Mouse (Mus musculus) ES-E14 (cell line): ENCODE measurements around the gene Dnajb12. TPM values are rescaled to one million over a fixed set of nuclear protein-coding genes. Genes with fewer than 3 reads are reported as not detected.

Experiments
- DNase-seq: peaks from one replicate; pipeline ENCODE4 v3.0.0-alpha.2; 2013; ENCODE audit warnings: low read depth, low spot score
- H3K27ac ChIP-seq: 2 replicates; pipeline ENCODE4 v1.5.1; 2012; ENCODE audit warnings: low read depth, mild to moderate bottlenecking, low read length, moderate library complexity, mixed read lengths; ENCODE audit not compliant: poor library complexity, insufficient read depth, severe bottlenecking
- H3K36me3 ChIP-seq: 2 replicates; pipeline ENCODE4 v1.6.1; 2012; ENCODE audit warnings: mild to moderate bottlenecking, low read length, moderate library complexity, mixed read lengths; ENCODE audit not compliant: control insufficient read depth, poor library complexity, insufficient read depth, severe bottlenecking
- H3K4me1 ChIP-seq, 2 experiments: fragments of 150-350 bp in 1 of 2; sonication (generic) in 1 of 2; 2 replicates each; pipeline ENCODE4 v1.6.1; 2012; ENCODE audit warnings: low read length in 2 of 2, mild to moderate bottlenecking in 1 of 2, mixed read lengths in 1 of 2; ENCODE audit not compliant: control insufficient read depth in 2 of 2, insufficient read depth in 2 of 2, poor library complexity in 1 of 2
- H3K4me3 ChIP-seq, 2 experiments: fragments of 150-350 bp in 1 of 2; sonication (generic) in 1 of 2; 2 replicates each; pipeline ENCODE4 v1.5.1; 2012; ENCODE audit warnings: low read length in 2 of 2, low read depth in 1 of 2, mild to moderate bottlenecking in 1 of 2, mixed read lengths in 1 of 2; ENCODE audit not compliant: insufficient read depth in 1 of 2, poor library complexity in 1 of 2, severe bottlenecking in 1 of 2
- H3K9ac ChIP-seq: 2 replicates; pipeline ENCODE4 v1.6.1; 2012; ENCODE audit warnings: low read depth, mild to moderate bottlenecking, low read length, mixed read lengths; ENCODE audit not compliant: poor library complexity, insufficient read depth, severe bottlenecking
- H3K9me3 ChIP-seq: fragments of 150-350 bp; sonication (generic); 2 replicates; pipeline ENCODE4 v1.6.1; 2012; ENCODE audit warnings: low read depth, mild to moderate bottlenecking, low read length; ENCODE audit not compliant: control insufficient read depth, insufficient read depth
- CHD2 ChIP-seq: IDR thresholded peaks from 2 replicates; pipeline ENCODE4 v1.6.1; 2014; ENCODE audit warnings: mild to moderate bottlenecking, low read depth, low read length, inconsistent platforms
- HCFC1 ChIP-seq: IDR thresholded peaks from 2 replicates; pipeline ENCODE4 v1.6.1; 2012; ENCODE audit warnings: low read length, inconsistent platforms, borderline replicate concordance; ENCODE audit not compliant: insufficient read depth
- MAFK ChIP-seq: IDR thresholded peaks from 2 replicates; pipeline ENCODE4 v1.6.1; 2014; ENCODE audit warnings: mild to moderate bottlenecking, low read depth, low read length, inconsistent platforms; ENCODE audit not compliant: insufficient read depth
- ZC3H11A ChIP-seq: IDR thresholded peaks from 2 replicates; pipeline ENCODE4 v1.6.1; 2012; ENCODE audit warnings: low read depth, mild to moderate bottlenecking, inconsistent platforms, low read length, borderline replicate concordance
- ZNF384 ChIP-seq: IDR thresholded peaks from 2 replicates; pipeline ENCODE4 v1.6.1; 2012; ENCODE audit warnings: low read depth, low read length, inconsistent platforms
- in situ Hi-C, 2 experiments: fragments of 600-800 bp; cut with MboI; formaldehyde crosslinking; loops; one replicate each; pipeline ENCODE4 v1.15.1; 2025; ENCODE audit warnings: low sequenced_read_pairs in 2 of 2, inconsistent platforms in 1 of 2; ENCODE audit not compliant: unreplicated experiment in 2 of 2
- total RNA-seq: library from RNA; depleted of rRNA; stranded (reverse); fragments of 300-350 nt; gene quantifications from 2 replicates; pipeline ENCODE4 v1.2.3, GENCODE M21; 2012

Dnajb12 gene
- total RNA-seq, 1 experiment = 38.2 TPM

GRCm38 (mm10) chr10:59848079-59848877 lies 31.1 kb upstream of the Dnajb12 start:
- H3K4me3 ChIP-seq = no peak overlapping the region

GRCm38 (mm10) chr10:59848953-59849352 lies 30.4 kb upstream of the Dnajb12 start:
- H3K4me3 ChIP-seq = no peak overlapping the region
- H3K36me3 ChIP-seq = no peaks in the 10 kb centered on the region
- H3K9me3 ChIP-seq = no peaks in the 10 kb centered on the region
- in situ Hi-C loops = no loop called here
- H3K27ac ChIP-seq = no peak overlapping the region
- no peak for TF ChIP-seq ZNF384
- TF ChIP-seq ZC3H11A = no peak
- TF ChIP-seq CHD2 = no peak
- no peak for TF ChIP-seq HCFC1
- TF ChIP-seq MAFK = no peak
- no peak for DNase-seq
- no peak overlapping the region for H3K9ac ChIP-seq
- H3K4me1 ChIP-seq = peaks cover 2 to 15% of the 10 kb centered on the region in 2 experiments; a peak in 3 of 4 replicates

More at GRCm38 (mm10) chr10:59848079-59848877, 31.1 kb upstream of the Dnajb12 start:
- no peak for DNase-seq
- H3K4me1 ChIP-seq = peaks cover 2 to 20% of the 10 kb centered on the region in 2 experiments; a peak in 3 of 4 replicates
- no peaks in the 10 kb centered on the region for H3K9me3 ChIP-seq
- no peaks in the 10 kb centered on the region for H3K36me3 ChIP-seq
- H3K9ac ChIP-seq = no peak overlapping the region
- no peak overlapping the region for H3K27ac ChIP-seq
- in situ Hi-C loops = no loop called here
- no peak for TF ChIP-seq CHD2
- no peak for TF ChIP-seq ZNF384
- TF ChIP-seq ZC3H11A = no peak
- no peak for TF ChIP-seq MAFK
- no peak for TF ChIP-seq HCFC1

GRCm38 (mm10) chr10:59849371-59849770 lies 30.0 kb upstream of the Dnajb12 start:
- no peak overlapping the region for H3K4me3 ChIP-seq
- no peaks in the 10 kb centered on the region for H3K9me3 ChIP-seq
- H3K4me1 ChIP-seq = peaks cover 2 to 12% of the 10 kb centered on the region in 2 experiments; a peak in 2 of 4 replicates
- no peaks in the 10 kb centered on the region for H3K36me3 ChIP-seq
- in situ Hi-C loops = no loop called here
- TF ChIP-seq ZNF384 (no peak), ZC3H11A (no peak), MAFK (no peak), HCFC1 (no peak), CHD2 (no peak)
- DNase-seq = no peak
- no peak overlapping the region for H3K27ac ChIP-seq
- H3K9ac ChIP-seq = no peak overlapping the region

- Histone ChIP-seq H3K36me3 (no peaks in the 10 kb centered on the region), H3K9ac (no peak overlapping the region), H3K4me1 (no peaks in the 10 kb centered on the region; a peak in 1 of 4 replicates), H3K27ac (no peak overlapping the region), H3K4me3 (no peak overlapping the region), H3K9me3 (no peaks in the 10 kb centered on the region)
- DNase-seq = no peak
- TF ChIP-seq CHD2 = no peak
- TF ChIP-seq ZC3H11A = no peak
- no peak for TF ChIP-seq HCFC1
- TF ChIP-seq MAFK = no peak
- TF ChIP-seq ZNF384 = no peak
- in situ Hi-C loops = loop anchor here in 1 of 2 experiments (25.0 kb wide), 1 partner anchor 545 kb away; the partner anchor contains the start of gene P4ha1
Observed at GRCm38 (mm10) chr10:59857157-59857556, 22.2 kb upstream of the Dnajb12 start.
